Mouse (Mus musculus) skeletal muscle tissue, adult 2 months (tissue): ENCODE data around the gene Polr2c.
"Not testable (repeated sequence)": the region's sequence is repeated elsewhere in the genome, so short reads cannot be mapped to it uniquely, and the experiment has no call there.

ENCODE experiments used
- DNase-seq: peaks from one replicate; pipeline ENCODE4 v3.0.0-alpha.2; 2012; ENCODE audit warnings: low read depth, low spot score

Gene Polr2c

DNA sequence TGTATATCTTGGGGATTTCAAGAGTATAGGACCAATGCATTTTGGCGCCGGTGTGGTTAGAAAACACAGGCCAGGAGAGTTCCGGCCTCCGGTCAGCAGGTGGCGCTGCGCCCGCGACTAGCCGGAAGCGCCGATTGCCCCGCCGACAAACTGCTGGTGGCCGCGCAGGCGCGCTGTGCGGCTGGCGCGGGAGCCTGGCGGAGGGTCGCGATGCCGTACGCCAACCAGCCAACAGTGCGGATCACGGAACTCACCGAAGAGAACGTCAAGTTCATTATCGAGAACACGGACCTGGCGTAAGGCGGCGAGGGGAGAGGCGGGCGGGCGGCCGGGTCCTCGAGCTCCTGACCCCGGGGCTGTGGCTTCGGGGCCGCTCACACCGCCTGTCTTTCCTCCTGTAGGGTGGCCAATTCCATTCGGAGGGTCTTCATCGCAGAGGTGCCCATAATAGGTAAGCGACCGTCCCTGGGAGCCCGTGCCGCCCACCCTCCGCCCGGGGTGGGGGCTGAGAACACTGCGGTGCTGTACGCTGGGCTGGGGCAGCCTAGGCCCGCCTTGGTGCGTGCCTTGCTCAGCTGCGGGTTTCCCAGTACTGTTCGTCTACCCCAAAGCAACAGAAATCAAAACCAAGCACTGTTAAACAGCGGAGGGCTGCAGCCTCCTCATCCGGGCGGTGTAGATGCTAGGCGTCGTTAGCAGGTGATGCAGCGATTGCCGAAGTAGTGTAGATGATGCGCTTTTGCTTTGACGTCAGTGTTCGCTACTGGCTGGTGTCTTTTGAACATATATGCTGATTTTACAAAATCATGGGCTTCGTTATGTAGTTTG is at the start of gene Polr2c:
Gene Polr2c, plus strand, starts transcription at position 105 of the 828 bp plus-strand sequence.
- peak; percentile 72 for DNase-seq

DNA sequence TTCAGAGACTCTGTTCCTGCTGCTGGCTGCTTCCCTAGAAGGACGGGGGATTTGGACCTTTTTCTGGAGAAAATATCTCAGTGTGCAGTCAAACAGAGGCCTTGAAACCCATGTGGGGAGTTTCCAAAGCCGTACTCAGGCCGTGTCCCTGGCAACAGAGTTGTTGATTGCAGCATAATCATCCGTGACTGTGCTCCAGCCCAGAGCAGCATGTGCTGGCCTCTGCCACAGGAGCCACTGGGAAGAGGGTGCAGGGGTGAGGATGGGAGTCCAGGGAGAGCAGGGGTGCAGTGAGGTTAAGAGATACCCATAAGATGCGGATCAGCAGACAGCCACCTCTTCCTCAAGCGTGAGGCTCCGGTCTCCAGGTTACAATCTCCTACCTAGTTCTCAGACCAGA is 49.7 kb upstream of the Polr2c start:
- no peak for DNase-seq

DNA sequence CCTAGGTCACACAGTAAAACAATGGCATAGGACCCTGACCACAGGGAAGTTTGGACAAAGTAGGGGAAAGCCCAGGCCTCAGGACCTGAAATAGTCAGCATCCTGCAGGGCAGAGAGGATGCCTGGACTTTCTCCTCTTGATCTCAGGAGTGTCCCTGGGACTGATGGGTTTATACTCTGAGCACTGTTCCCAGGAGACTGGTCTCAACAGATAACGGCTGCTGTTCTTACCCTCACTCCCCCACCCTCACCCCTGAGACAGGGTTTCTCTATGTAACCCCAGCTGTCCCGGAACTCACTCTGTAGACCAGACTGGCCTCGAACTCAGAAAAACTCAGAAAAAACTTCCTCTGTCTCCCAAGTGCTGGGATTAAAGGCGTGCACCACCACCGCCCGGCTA is 48.9 kb upstream of the Polr2c start:
- DNase-seq: no peak

DNA sequence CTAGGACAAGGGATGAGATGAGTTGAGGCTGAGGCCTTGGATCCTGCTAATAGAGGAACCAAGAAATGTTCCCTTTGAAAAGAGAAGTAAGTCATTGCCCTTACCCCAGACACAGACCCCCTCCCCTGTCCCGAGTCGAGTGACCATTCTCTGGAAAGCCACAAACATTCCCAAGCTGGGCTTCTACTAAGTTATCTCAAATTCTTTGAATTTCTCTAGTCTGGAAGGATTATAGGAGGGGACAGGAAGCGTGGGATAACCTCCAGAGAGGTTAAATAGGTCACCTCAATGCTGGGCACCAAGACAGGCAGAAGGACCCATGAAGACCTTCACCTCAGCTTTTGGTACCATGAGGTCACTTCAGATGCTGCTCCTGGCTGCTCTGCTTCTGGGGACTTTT is 47.1 kb upstream of the Polr2c start, which contains the start of gene Ccl17:
Gene Ccl17, plus strand, starts transcription at position 301 of the 400 bp plus-strand sequence.
- no peak for DNase-seq

DNA sequence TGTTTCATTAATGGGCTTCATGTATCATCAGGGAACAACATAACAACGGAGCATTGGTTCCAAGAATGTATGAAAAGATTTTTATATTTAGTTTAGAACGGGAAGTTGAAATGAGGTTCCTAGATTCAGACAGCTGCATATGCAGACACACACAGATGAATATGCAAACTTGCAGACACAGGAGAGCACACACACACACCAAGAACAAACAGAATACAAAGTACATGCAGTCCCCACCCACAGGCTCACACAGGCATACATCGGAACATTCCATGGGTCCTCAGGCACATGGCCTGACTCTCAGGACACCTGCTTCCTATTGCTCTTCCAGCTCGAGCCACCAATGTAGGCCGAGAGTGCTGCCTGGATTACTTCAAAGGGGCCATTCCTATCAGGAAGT is 46.4 kb upstream of the Polr2c start:
- no peak for DNase-seq

DNA sequence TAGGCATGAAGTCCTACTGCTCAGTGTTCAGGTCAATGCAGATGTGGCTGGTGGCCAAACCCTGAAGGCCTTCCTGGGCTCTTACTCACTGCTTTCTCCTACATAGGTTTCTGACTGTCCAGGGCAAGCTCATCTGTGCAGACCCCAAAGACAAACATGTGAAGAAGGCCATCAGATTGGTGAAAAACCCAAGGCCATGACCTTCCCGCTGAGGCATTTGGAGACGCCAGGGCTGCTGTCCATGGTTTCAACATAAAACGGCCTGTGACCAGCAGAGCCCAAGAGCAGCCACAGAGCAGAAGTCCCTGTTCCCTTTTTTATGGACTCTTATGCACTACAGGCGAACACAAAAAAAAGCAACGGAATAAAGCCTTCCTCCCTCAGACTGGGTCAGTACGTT is 45.6 kb upstream of the Polr2c start:
- no peak for DNase-seq

DNA sequence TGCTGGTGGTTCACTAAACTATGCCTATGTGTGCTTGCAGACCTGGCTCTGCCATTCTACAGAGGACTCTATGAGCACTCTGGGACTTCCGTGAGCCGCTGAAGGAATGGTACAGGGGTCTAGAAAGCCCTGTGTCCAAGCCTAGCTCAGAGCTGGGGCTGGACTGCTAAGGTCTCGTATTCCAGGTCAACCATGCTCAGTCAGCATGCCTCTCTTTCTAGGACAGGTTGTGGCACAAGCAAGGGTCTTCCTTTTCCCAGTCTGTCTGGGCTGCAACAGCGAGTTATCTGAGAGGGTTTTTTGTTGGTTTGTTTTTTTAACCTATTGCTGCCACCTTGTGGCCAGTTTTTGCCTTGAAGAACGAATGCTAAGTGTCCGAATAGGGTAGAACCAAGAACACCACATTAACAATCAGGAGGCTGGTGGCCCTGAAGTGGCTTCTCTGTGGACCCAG is 44.6 kb upstream of the Polr2c start:
- peak; percentile 71 for DNase-seq

DNA sequence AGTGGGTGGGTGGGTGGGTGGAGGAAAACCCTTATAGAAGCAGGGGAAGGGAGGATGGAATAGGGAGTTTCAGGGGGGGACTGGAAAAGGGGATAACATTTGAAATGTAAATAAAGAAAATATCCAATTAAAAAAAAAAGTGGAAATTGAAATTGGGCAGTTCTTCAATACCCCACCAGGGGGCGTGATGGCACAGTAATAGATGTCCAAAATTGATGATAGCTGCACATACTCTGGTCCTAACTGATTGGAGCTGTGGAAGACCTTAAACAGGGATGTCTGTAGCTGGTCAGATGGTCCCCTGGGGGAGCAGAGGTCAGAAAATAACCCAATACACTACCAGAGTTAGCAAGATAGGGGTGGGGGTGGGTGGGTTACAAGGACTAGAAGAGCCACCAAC is 42.7 kb upstream of the Polr2c start:
- DNase-seq: no peak

DNA sequence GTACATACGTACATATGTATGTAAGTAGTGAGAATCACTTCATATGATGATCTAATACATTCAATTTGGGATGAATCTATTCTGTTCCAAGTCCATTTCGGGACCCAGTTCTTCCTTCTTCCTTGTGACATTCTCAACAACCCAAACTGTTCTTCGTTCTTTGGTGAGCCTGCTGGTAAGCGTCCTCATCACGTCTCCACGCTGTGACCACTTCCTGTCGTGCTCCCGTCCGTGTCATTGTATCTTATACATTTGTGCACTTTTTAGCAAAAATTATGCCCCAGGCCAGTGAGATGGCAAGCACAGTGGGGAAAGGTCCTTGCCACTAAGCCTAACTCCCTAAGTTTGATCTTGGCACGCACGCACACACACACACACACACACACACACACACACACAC is 39.3 kb upstream of the Polr2c start:
- DNase-seq: no peak

DNA sequence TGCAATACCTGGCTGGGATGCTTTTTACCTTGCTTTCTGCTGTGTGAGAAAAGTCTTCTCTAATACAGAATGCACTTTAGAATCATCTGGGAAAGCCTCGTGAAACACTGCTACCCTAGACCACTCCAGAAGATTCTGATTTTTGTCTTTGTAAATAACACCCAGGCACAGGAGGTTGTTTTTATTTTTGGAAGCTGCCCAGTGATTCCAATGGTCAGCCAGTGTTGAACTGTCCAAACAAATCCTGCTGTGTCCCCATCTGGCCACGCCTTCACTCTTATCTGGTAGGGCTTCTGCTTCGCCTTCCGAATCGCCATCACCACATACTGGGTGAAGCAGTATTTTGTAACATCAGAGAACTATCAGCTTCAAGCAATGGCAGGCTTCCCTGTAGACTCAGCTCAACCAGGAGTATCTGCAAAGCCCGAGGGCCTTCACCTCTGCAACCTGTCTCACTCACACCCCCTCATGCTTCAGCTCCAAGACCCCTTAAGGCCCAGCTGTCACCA is 37.5 kb upstream of the Polr2c start:
- no peak for DNase-seq

DNA sequence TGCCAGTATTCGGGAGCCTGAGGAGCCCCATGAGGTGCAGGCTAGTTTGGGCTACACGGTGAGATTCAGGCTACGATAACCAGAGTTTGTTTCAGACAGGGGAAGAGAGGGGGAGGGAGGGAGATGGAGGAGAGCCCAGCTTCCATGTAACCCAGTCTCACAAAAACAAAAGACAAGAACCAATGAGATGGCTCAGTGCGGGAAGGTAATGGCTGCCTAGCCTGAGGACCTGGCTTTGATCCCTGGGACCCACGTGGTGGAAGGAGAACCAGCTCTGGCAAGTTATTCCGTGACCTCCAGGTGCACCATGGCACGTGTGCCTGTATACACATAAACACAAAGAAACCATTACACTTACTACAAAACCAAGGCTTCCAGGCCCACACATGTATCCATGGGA is 36.7 kb upstream of the Polr2c start:
- DNase-seq: no peak

DNA sequence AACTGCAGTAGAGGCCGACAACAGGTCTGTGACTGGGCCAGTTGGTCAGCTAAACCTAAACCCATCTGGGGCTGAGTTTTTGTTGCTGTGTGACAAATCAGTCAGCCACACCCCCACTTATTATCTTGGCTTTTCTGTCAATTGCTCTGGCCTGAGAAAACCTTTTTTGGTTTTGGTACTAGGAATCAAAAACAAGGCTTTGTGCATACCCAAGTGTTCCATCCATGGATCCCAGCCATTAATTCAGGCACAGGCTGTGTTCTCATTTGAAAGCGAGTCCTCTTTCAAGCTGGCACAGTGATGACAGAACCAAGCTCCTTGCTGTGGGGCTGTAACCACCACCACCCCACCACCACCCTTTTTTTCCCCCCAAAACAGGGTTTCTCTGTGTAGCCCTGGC is 35.9 kb upstream of the Polr2c start:
- DNase-seq: no peak

DNA sequence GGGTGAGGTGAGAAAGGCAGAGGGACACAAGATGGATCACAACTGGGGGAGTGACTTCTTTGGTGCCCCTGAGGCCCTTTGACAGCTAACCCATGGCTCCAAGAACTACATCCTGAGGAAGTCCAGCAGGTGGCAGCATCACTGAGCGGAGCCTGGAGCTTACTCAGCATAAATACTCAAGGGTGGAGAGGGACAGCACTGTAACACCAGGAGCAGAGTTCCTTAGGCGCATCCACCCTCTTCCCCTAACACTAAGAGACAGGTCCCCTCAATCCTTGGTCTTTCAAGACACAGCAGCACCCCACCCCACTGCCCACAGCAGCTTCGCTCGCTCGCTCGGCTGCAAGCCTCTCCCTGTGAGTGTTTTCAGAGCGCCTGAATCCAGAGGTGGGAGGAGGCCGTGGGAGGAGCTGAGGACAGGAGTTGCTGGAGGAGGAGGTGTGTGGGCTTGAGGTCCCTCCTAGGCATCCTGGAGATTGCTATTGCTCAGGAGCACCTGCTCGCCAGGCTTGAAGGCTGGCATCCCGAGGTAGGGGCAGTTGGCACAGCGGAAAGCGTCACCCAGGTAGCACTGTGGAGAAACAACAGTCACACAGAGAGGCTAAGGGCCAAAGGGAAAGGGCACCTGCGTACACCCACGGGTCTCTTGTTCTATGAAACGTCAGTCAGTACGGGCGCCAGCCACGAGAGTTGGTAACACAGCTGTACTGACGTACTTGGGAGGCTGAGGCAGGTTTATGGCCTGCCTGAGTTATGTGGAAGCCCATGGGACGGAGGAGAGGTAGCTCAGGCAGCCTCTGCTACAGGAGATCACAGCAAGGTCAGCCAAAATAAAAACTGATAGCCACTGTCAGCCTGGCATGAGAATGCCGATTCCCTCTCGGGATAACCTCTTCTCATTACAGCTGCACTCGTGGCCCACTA is 34.4 kb upstream of the Polr2c start:
- peak; percentile 46 for DNase-seq

DNA sequence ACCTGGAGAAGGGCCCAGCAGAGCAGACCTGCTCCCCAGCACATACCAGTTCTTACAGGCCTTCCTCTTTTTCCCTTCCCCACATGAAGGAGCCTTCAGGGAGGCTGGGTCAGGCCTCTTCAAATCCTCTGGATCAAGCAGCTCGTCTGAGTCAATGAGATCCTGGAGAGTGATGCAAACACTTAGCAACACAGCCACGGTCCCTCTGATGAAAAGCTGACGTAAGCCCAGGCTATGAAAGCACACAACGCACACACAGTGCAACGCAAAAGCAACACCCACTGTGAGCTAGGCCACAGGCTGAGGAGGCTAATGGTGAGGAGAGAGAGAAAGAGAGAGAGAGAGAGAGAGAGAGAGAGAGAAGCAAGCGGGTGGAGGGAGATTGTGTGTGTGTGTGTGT is 32.1 kb upstream of the Polr2c start:
- no peak for DNase-seq

DNA sequence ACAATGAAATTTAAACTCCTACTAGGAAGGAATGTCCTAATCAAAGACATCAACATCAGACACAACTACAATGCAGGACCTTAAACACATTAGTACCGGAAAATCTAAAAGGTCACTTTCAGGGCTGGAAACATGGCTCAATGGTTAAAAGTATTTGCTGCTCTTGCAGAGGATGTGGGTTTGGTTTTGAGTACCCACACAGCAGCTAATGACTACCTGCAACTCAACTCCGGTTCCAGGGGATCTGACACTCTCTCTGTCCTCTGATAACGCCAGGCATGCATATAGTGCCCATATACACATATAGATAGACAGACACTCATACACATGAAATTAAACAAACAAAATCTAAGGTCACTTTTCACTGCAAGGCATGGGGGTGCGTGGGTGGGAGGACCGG is 31.0 kb upstream of the Polr2c start:
- no peak for DNase-seq

DNA sequence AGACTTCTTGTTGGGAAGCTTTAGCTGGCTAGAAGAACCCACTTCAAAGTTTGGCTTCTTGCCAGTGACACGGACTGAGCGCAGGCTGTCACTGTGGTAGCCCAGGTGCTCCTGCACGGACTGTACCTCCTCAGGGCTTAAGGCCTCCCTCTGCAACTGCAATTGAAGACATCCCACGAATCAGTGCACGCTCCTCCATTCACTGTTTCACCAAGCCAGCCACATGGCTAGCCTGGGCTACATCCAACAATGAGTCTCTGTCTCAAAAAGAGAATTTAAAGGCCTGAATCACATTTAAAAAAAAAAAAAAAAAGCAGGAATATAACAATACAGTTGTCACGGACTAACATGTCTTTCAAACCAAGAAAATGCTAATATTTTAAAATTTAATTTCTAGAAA is 29.0 kb upstream of the Polr2c start:
- DNase-seq: no peak

DNA sequence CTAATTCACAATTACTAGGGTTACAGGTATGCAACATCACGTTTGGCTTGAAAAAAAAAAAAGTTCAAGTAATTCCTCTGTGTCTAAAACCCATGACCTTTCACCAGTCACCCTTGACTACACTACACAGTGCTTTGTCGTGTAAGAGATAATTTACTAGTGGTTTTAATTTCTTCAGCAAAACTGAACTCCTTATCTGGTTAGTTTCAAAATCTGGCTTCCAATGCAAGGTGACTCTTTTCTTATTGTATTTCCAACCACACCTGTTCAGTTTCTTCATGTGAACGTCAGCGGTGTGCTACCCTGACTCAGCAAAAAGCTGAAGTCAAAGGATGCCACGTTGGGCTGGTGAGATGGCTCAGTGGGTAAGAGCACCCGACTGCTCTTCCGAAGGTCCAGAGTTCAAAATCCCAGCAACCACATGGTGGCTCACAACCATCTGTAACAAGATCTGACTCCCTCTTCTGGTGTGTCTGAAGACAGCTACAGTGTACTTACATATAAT is 23.3 kb upstream of the Polr2c start:
- not testable (repeated sequence) for DNase-seq

DNA sequence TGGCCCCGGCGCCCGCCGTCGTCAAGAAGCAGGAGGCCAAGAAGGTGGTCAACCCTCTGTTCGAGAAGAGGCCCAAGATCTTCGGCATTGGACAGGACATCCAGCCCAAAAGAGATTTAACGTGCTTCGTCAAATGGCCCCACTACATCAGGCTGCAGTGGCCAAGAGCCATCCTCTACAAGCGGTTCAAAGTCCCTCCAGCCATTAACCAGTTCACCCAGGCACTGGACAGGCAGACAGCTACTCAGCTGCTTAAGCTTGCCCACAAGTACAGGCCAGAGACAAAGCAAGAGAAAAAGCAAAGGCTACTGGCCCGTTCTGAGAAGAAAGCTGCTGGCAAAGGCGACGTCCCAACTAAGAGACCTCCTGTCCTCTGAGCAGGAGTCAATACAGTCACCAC is 21.5 kb upstream of the Polr2c start:
- not testable (repeated sequence) for DNase-seq

DNA sequence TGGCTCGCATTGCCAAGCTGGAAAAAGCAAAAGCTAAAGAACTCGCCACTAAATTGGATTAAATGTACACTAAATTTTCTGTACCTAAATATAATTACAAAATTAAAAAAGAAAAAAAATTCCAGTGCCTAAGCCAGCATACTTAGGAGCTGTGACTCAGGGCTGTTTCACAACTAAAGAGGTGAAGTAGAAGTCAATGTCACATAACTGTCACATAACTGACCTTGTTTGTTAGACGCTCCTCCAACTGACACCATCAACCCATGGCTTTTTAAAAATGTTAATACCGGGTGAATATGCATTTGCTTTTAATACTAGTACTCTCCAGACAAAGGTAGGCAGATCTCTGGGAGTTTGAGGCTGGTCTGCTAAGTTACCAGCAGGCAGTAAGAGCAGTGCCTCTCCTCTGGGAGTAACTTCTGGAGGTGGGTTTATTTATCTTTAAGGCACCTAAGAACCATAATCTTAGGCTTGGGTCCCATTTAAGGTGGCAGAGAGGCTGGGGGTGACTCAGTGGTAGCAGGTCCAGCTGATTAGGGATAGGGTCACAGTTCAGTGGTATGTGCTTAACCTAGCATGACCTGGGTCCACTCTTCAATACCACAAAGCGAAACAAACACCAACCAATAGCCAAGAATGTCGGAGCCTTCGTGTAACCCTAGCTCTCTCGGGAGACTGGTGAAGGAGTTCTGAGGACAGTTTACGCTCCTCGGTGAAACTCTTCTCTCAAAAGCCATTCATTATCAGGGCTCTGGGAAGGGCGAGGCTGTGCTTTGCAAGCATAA is 20.6 kb upstream of the Polr2c start:
- no peak for DNase-seq

DNA sequence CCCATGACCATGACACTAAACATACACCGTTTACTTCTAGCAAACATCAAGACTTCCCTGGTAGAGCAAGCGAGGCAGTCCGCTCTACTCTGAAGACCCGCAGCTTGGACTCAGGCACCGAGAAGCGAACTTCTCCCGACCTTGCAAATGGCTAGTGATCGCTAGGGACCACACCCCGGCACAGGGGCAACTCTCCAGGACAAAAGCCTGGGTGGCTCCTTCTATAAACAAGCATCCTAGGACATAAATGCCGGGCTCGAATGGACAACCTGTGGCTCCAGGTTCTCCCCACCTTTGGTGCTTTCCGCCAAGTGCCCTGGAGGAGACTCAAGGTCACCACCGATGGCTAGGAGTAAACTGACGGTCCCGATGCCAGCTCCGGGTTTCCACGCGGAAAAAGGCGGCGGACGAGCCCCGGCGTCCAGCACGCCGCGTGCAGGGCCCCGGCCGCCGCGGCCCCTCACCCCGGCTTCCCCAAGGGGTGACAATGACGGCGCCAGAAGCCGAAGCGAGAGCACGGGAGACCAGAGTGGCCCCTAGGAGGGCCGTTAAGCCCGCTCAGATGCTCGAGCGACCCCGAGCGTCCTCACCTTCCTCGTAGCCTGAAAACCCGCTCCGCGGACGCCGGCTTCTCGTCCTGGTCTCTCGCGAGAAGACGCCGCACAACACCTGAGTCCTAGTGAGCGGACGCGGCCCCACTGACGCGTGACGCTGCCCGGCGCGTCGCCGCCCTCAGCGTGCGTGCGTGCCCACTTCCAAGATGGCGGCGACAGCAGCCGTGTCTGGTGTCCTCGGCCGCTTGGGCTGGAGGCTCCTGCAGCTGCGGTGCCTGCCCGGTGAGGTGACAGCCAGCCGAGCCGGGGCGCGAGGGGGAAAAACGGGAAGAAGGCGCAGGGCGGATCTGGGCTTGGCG is 19.3 kb upstream of the Polr2c start, which contains the start of the genes Coq9 and Ciapin1:
Gene Coq9, plus strand, starts transcription at position 660 of the 913 bp plus-strand sequence.
Gene Ciapin1, minus strand, starts transcription at position 697 of the 913 bp plus-strand sequence.
- peak; percentile 97 for DNase-seq
